Mouse (Mus musculus): ENCODE measurements at regions not wholly inside any gene's neighbourhood (a gene's known extent, or its start where the extent isn't known, plus 50 kb on each side); places are given as distances from the start of the nearest gene placed in this dataset.
A peak's percentile ranks its signal among the peaks of the same experiment; 100 is the strongest.
"Not testable (repeated sequence)": the region's sequence is repeated elsewhere in the genome, so short reads cannot be mapped to it uniquely, and the experiment has no call there.

GRCm38 (mm10) chr16:21102033-21102432 is 51.8 kb downstream of the Teddm3 start:
- H3K4me3 ChIP-seq (replicated peaks; ENCODE audit: extremely low read depth, low read depth, low read length); H3K4me1 ChIP-seq (ENCODE audit: control insufficient read depth, insufficient read depth, low read length); DNase-seq: not testable (repeated sequence)
- WGBS, result 65% methylated on average over 3 of the region's 3 CpGs

GRCm38 (mm10) chr16:21100126-21100525 is 53.7 kb downstream of the Teddm3 start:
- DNase-seq; H3K4me1 ChIP-seq (ENCODE audit: control insufficient read depth, insufficient read depth, low read length); H3K4me3 ChIP-seq (replicated peaks; ENCODE audit: extremely low read depth, low read depth, low read length): not testable (repeated sequence)
- 72% methylated on average over 2 of the region's 2 CpGs for WGBS

- H3K4me1 ChIP-seq (ENCODE audit: control insufficient read depth, insufficient read depth, low read length), result no peaks in the 10 kb centered on the region
- H3K4me3 ChIP-seq (replicated peaks; ENCODE audit: extremely low read depth, low read depth, low read length), result no peak overlapping the region
- no peak for TF ChIP-seq CTCF (IDR thresholded peaks at IDR 0.05; ENCODE audit: insufficient read depth, low read length)
- no peak for TF ChIP-seq POLR2A (IDR thresholded peaks at IDR 0.05; ENCODE audit: borderline replicate concordance, extremely low read depth, low read depth, low read length)
- no peak for DNase-seq
- WGBS, result 53% methylated on average over 5 of the region's 5 CpGs
These were observed 79.0 kb downstream of the Teddm3 start for GRCm38 (mm10) chr16:21074779-21075148.

GRCm38 (mm10) chr16:21074082-21074778 is 79.6 kb downstream of the Teddm3 start:
- DNase-seq, result peak; percentile 4
- H3K4me1 ChIP-seq (ENCODE audit: control insufficient read depth, insufficient read depth, low read length); H3K4me3 ChIP-seq (replicated peaks; ENCODE audit: extremely low read depth, low read depth, low read length): not testable (repeated sequence)
- WGBS, result 32% methylated on average over 9 of the region's 10 CpGs

- no peaks in the 10 kb centered on the region for H3K4me1 ChIP-seq (ENCODE audit: control insufficient read depth, insufficient read depth, low read length)
- TF ChIP-seq POLR2A (IDR thresholded peaks at IDR 0.05; ENCODE audit: borderline replicate concordance, extremely low read depth, low read depth, low read length) (no peak), CTCF (IDR thresholded peaks at IDR 0.05; ENCODE audit: insufficient read depth, low read length) (no peak)
- 64% methylated on average over 2 of the region's 2 CpGs for WGBS
- no peak for DNase-seq
- H3K4me3 ChIP-seq (replicated peaks; ENCODE audit: extremely low read depth, low read depth, low read length), result no peak overlapping the region
These were observed 93.6 kb downstream of the Teddm3 start for GRCm38 (mm10) chr16:21060211-21060610.

- Histone ChIP-seq H3K4me1 (ENCODE audit: control insufficient read depth, insufficient read depth, low read length) (no peaks in the 10 kb centered on the region), H3K4me3 (replicated peaks; ENCODE audit: extremely low read depth, low read depth, low read length) (no peak overlapping the region)
- TF ChIP-seq CTCF (IDR thresholded peaks at IDR 0.05; ENCODE audit: insufficient read depth, low read length) (no peak), POLR2A (IDR thresholded peaks at IDR 0.05; ENCODE audit: borderline replicate concordance, extremely low read depth, low read depth, low read length) (no peak)
- DNase-seq, result no peak
These were observed 99.0 kb downstream of the Teddm3 start for GRCm38 (mm10) chr16:21054772-21055171.

- not testable (repeated sequence) for DNase-seq
These were observed 131.7 kb downstream of the Teddm3 start for GRCm38 (mm10) chr16:21022087-21022486.

GRCm38 (mm10) chr16:21004871-21005270 is 148.9 kb downstream of the Teddm3 start:
- TF ChIP-seq POLR2A (IDR thresholded peaks at IDR 0.05; ENCODE audit: borderline replicate concordance, extremely low read depth, low read depth, low read length) (no peak), CTCF (IDR thresholded peaks at IDR 0.05; ENCODE audit: insufficient read depth, low read length) (no peak)
- Histone ChIP-seq H3K4me3 (replicated peaks; ENCODE audit: extremely low read depth, low read depth, low read length) (no peak overlapping the region), H3K4me1 (ENCODE audit: control insufficient read depth, insufficient read depth, low read length) (no peaks in the 10 kb centered on the region)
- DNase-seq, result no peak

More at GRCm38 (mm10) chr16:21022087-21022486, 131.7 kb downstream of the Teddm3 start:
- H3K4me3 ChIP-seq (replicated peaks; ENCODE audit: extremely low read depth, low read depth, low read length); H3K4me1 ChIP-seq (ENCODE audit: control insufficient read depth, insufficient read depth, low read length): not testable (repeated sequence)
- 58% methylated on average over 1 of the region's 1 CpGs for WGBS

GRCm38 (mm10) chr16:21001126-21001525 is 152.7 kb downstream of the Teddm3 start:
- no peak for DNase-seq
- TF ChIP-seq CTCF (IDR thresholded peaks at IDR 0.05; ENCODE audit: insufficient read depth, low read length) (no peak), POLR2A (IDR thresholded peaks at IDR 0.05; ENCODE audit: borderline replicate concordance, extremely low read depth, low read depth, low read length) (no peak)
- no peak overlapping the region for H3K4me3 ChIP-seq (replicated peaks; ENCODE audit: extremely low read depth, low read depth, low read length)
- 77% methylated on average over 1 of the region's 1 CpGs for WGBS
- no peaks in the 10 kb centered on the region for H3K4me1 ChIP-seq (ENCODE audit: control insufficient read depth, insufficient read depth, low read length)

GRCm38 (mm10) chr16:20990524-20990923 is 163.3 kb downstream of the Teddm3 start:
- no peak for TF ChIP-seq POLR2A (IDR thresholded peaks at IDR 0.05; ENCODE audit: borderline replicate concordance, extremely low read depth, low read depth, low read length)
- no peak for TF ChIP-seq CTCF (IDR thresholded peaks at IDR 0.05; ENCODE audit: insufficient read depth, low read length)
- H3K4me3 ChIP-seq (replicated peaks; ENCODE audit: extremely low read depth, low read depth, low read length), result no peak overlapping the region
- WGBS, result 82% methylated on average over 2 of the region's 2 CpGs
- H3K4me1 ChIP-seq (ENCODE audit: control insufficient read depth, insufficient read depth, low read length), result no peaks in the 10 kb centered on the region
- DNase-seq, result no peak

- Histone ChIP-seq H3K4me1 (ENCODE audit: control insufficient read depth, insufficient read depth, low read length) (no peaks in the 10 kb centered on the region), H3K4me3 (replicated peaks; ENCODE audit: extremely low read depth, low read depth, low read length) (no peak overlapping the region)
- TF ChIP-seq CTCF (IDR thresholded peaks at IDR 0.05; ENCODE audit: insufficient read depth, low read length) (no peak), POLR2A (IDR thresholded peaks at IDR 0.05; ENCODE audit: borderline replicate concordance, extremely low read depth, low read depth, low read length) (no peak)
- DNase-seq, result no peak
- 19% methylated on average over 2 of the region's 2 CpGs for WGBS
These were observed 178.4 kb downstream of the Teddm3 start for GRCm38 (mm10) chr16:20975406-20975805.

Data from lung, adult 2 months (tissue).